Mouse (Mus musculus) stomach, embryonic 14.5 days (tissue): ENCODE results near the gene Dnm1. TPM values are rescaled to one million over a fixed set of nuclear protein-coding genes. Genes with fewer than 3 reads are reported as not detected.

Experiments used
- ATAC-seq: fragments of 200-750 bp; cut with Nextera tagmentation; 2 replicates; pipeline ENCODE4 v1.8.0; 2017; ENCODE audit warnings: low read depth, moderate TSS enrichment; ENCODE audit not compliant: insufficient number of reproducible peaks, insufficient read depth, low FRiP score
- H3K27ac ChIP-seq: fragments of 300-500 bp; sonication (generic); 2 replicates; pipeline ENCODE4 v1.5.1; 2014; ENCODE audit warnings: mild to moderate bottlenecking, low read length, moderate library complexity, mixed read lengths
- H3K27me3 ChIP-seq: fragments of 300-500 bp; sonication (generic); 2 replicates; pipeline ENCODE4 v1.6.1; 2014; ENCODE audit warnings: low read length, control low read depth, mixed read lengths; ENCODE audit not compliant: control insufficient read depth, insufficient read depth
- H3K36me3 ChIP-seq: fragments of 300-500 bp; sonication (generic); 2 replicates; pipeline ENCODE4 v1.6.1; 2014; ENCODE audit warnings: mild to moderate bottlenecking, control low read depth, low read length, moderate library complexity, mixed read lengths; ENCODE audit not compliant: control insufficient read depth, insufficient read depth
- H3K4me1 ChIP-seq: fragments of 300-500 bp; sonication (generic); 2 replicates; pipeline ENCODE4 v1.6.1; 2014; ENCODE audit warnings: low read length, control low read depth, mixed read lengths; ENCODE audit not compliant: control insufficient read depth, insufficient read depth
- H3K4me2 ChIP-seq: fragments of 300-500 bp; sonication (generic); replicated peaks from 2 replicates; pipeline ENCODE4 v1.6.1; 2014; ENCODE audit warnings: low read depth, low read length, control low read depth
- H3K4me3 ChIP-seq: fragments of 300-500 bp; sonication (generic); 2 replicates; pipeline ENCODE4 v1.5.1; 2014; ENCODE audit warnings: low read depth, low read length, control low read depth
- H3K9ac ChIP-seq: fragments of 300-500 bp; sonication (generic); replicated peaks from 2 replicates; pipeline ENCODE4 v1.6.1; 2014; ENCODE audit warnings: low read depth, mild to moderate bottlenecking, control low read depth, low read length, moderate library complexity, mixed read lengths
- H3K9me3 ChIP-seq: fragments of 300-500 bp; sonication (generic); 2 replicates; pipeline ENCODE4 v1.6.1; 2016; ENCODE audit warnings: low read depth, low read length, control low read depth; ENCODE audit not compliant: control insufficient read depth
- WGBS: fragments of 180-500 bp; shearing (Covaris S2); extraction: QIAGEN DNeasy Blood & Tissue Kit; methylation state at CpG from one replicate; pipeline ENCODE4 v1.1.7; 2014; 5-methylcytosine and 5-hydroxymethylcytosine counted together
- microRNA-seq: library from miRNA; unstranded; fragments of <30 nt; microRNA quantifications from one replicate; pipeline ENCODE4, GENCODE M21; 2016
- polyA plus RNA-seq: library from polyadenylated mRNA; unstranded; fragments of >200 nt; fragmentation: Nextera tagmentation; extraction: Ambion mirVana; gene quantifications from 2 replicates; pipeline ENCODE4 v1.2.1, GENCODE M21; 2014

The Dnm1 gene
- polyA plus RNA-seq, 1 experiment from 2014 or later, result 22.6 TPM

DNA sequence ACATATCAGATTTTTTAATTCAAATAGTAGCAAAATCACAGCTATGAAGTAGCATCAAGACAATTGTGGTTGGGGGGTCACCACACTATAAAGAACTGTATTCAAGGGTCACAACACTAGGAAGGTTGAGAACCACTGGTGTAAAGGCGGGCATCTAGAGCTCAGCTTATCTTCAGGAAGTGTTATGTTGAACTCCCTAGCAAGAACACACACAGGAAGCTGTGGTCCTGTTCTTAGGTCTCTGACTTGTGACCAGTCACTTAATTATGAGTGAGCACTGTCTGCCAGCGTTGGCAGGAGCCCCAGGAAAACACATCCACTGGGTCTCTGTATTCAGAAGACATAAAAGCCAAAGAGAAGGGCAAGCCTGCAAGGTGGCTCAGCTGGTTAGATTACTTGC is 70.8 kb downstream of the Dnm1 start:
- H3K9me3 ChIP-seq, result no peaks in the 10 kb centered on the region
- H3K4me3 ChIP-seq, result no peak overlapping the region
- 91% methylated on average over 2 of the region's 2 CpGs for WGBS
- no peak for ATAC-seq
- no peaks in the 10 kb centered on the region for H3K27me3 ChIP-seq
- H3K4me2 ChIP-seq, result no peak overlapping the region
- peaks cover 4% of the 10 kb centered on the region; the same call in 1 of the 2 replicates for H3K4me1 ChIP-seq
- H3K9ac ChIP-seq, result no peak overlapping the region
- H3K36me3 ChIP-seq, result peaks cover 65% of the 10 kb centered on the region
- H3K27ac ChIP-seq, result no peak overlapping the region

DNA sequence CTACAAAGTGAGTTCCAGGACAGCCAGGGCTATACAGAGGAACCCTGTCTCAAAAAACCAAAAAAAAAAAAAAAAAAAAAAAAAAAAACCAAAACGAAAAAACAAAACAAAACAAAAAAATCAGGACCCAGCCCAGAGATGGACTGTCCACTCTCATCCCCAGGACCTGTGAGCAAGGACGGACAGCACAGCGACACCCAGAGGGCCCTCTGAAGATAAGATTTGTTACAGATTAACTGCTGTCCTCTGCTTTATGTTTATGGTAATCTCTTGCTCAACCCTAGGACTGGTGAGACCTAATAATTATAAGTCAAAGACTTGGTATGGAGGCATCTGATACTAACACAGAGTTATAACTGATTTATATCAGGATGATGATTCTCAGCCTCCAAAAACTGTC is 77.3 kb downstream of the Dnm1 start:
- Histone ChIP-seq H3K9me3 (no peaks in the 10 kb centered on the region), H3K27ac (no peak overlapping the region), H3K9ac (no peak overlapping the region), H3K27me3 (no peaks in the 10 kb centered on the region), H3K4me1 (no peaks in the 10 kb centered on the region), H3K36me3 (peaks cover 33% of the 10 kb centered on the region), H3K4me2 (no peak overlapping the region), H3K4me3 (no peak overlapping the region)
- ATAC-seq, result no peak
- WGBS, result 62% methylated on average over 3 of the region's 3 CpGs

DNA sequence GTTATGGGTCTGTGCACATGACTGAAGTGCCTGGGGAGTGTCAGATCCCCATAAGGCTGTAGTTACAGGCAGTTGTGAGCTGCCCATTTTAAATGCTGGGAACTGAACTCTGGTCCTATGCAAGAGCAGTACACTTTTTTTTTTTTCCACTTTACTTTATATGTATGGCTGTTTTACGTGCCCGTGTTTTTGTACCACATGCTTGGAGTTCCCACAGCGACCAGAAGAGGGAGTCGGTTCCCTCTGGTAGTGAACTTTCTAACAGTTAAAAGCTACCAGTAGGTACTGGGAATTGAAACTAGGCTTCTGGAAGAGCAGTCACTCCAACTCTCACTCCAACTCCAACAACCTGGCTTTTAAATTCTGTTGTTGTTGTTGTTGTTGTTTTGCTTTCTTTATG is 92.5 kb downstream of the Dnm1 start:
- no peak overlapping the region for H3K4me2 ChIP-seq

DNA sequence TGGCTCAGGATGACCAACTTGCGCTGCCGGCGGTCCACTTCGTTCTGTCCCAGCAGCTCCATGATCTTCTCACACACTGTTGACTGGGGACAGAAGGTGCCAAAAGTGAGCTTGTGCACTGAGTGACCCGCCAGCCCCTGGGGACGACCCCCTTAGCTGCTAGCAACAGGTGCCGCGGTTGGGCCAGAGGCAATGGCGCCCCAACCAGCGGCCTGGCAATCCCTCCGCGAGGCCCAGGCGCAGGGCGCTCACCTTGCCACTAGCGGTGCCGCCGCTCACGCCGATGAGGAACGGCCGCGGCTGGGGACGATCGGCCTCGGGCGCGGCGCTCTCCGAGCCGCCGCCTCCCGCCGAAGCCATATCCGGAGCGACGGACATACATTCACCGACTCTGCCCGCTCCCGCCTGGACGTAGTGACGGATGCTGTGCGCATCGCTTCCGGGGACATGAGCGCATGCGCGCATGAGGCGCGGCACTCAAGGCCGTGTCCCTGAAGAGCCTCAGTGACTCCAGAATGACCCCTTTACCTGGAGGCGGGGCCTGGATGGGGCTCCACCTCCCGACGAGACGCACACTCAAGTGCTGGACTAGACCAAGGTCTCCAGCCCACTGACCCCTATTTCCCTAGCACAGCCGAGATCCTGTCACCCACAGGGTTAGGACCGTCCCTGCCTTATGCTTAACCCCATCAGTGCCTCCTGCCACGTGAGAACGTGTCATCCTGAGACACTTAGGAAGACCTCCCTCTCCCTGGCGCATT is 93.3 kb downstream of the Dnm1 start, which contains the start of gene Uck1:
TSS of gene Uck1 (minus strand) at position 503 of the 761 bp plus-strand sequence.
- ATAC-seq, result peak; percentile 93
- 2% methylated on average over 59 of the region's 59 CpGs for WGBS
- Histone ChIP-seq H3K4me2 (peak within 1 kb of the TSS; percentile 64), H3K9me3 (no peaks in the 10 kb centered on the region), H3K4me1 (peaks cover 8% of the 10 kb centered on the region), H3K27ac (peak within 1 kb of the TSS; percentile 61; the same call in 1 of the 2 replicates), H3K4me3 (peak within 1 kb of the TSS; percentile 85), H3K9ac (peak within 1 kb of the TSS; percentile 74), H3K36me3 (peaks cover 20% of the 10 kb centered on the region), H3K27me3 (no peaks in the 10 kb centered on the region)

More for the DNA sequence above, 92.5 kb downstream of the Dnm1 start:
- H3K4me3 ChIP-seq, result no peak overlapping the region
- H3K36me3 ChIP-seq, result peaks cover 20% of the 10 kb centered on the region
- ATAC-seq, result no peak; the same call in 1 of the 2 replicates
- H3K9me3 ChIP-seq, result no peaks in the 10 kb centered on the region
- H3K27ac ChIP-seq, result no peak overlapping the region
- no peaks in the 10 kb centered on the region for H3K27me3 ChIP-seq
- no peak overlapping the region for H3K9ac ChIP-seq
- peaks cover 8% of the 10 kb centered on the region for H3K4me1 ChIP-seq
- WGBS, result 34% methylated on average over 4 of the region's 4 CpGs

DNA sequence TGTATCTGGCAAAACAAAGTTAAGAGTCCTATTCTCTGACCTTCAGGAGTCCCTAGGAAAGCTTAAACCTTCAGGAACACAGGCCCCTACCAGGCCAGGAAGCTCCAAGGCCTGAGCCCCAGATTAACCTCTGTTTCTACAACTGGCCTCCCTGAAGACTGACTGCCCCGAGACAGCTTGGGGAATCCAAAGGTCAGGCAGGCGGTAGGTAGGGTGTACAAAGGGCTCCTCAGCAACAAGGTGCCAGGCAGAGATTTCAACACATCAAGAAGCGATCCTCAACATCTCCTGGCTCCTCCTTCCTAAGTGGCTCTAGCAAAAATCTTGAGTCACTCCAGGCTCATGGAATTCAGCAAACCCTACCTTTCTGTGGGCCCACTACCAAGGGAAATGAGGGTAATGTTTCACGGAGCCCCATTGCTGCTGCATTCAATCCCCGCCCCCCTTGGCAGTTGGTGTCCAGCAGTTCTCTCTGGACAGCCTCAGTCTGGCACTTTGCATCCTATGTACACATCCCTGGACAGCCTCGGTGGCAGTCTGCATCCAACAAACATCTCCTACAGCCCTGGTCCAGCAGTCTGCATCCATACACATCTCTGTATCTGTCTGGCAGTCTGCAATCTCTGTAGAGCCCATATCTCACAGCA is 94.1 kb downstream of the Dnm1 start:
- Histone ChIP-seq H3K9ac (peak overlapping the region; percentile 74), H3K36me3 (peaks cover 24% of the 10 kb centered on the region), H3K4me3 (peak overlapping the region; percentile 85), H3K27ac (peak overlapping the region; percentile 61; the same call in 1 of the 2 replicates), H3K4me1 (peaks cover 8% of the 10 kb centered on the region), H3K4me2 (peak overlapping the region; percentile 64), H3K9me3 (no peaks in the 10 kb centered on the region), H3K27me3 (no peaks in the 10 kb centered on the region)
- no peak for ATAC-seq
- 50% methylated on average over 6 of the region's 6 CpGs for WGBS

Small RNA genes lying within 50 kb of the gene (microRNA-seq; reads per million reads assigned to microRNA genes)
- gene Gm23363 (not detected), gene Mir199b (607 reads per million, percentile 68 among the genes with 10 or more reads in this experiment)

Other genes with a start within 250 kb of the Dnm1 start
- gene Prrc2b, start 202.3 kb downstream of the Dnm1 start, polyA plus RNA-seq, result 54.2 and 59.8 TPM in 2 replicates
- 28.2 TPM in 2 replicates for gene Pomt1, start 116.7 kb downstream of the Dnm1 start, polyA plus RNA-seq
- 64.7 and 65.3 TPM in 2 replicates for gene Uck1, start 93.2 kb downstream of the Dnm1 start, polyA plus RNA-seq
- gene Golga2, start 66.0 kb downstream of the Dnm1 start, polyA plus RNA-seq, result 23.1 and 24.3 TPM in 2 replicates
- gene Swi5, start 65.3 kb downstream of the Dnm1 start, polyA plus RNA-seq, result 137 and 143 TPM in 2 replicates
- gene Ciz1, start 1.0 kb downstream of the Dnm1 start, polyA plus RNA-seq, result 44.7 and 45.4 TPM in 2 replicates
- gene 1110008P14Rik, start 28.6 kb upstream of the Dnm1 start, polyA plus RNA-seq, result 35.0 and 46.3 TPM in 2 replicates
- gene Lcn2, start 34.9 kb upstream of the Dnm1 start, polyA plus RNA-seq, result 3.7 and 6.8 TPM in 2 replicates
- gene Ptges2, start 42.6 kb upstream of the Dnm1 start, polyA plus RNA-seq, result 28.1 and 30.5 TPM in 2 replicates
- 5.6 TPM in 2 replicates for gene Naif1, start 97.1 kb upstream of the Dnm1 start, polyA plus RNA-seq
- gene Slc25a25, start 98.1 kb upstream of the Dnm1 start, polyA plus RNA-seq, result 13.7 and 14.1 TPM in 2 replicates
- gene Fam102a, start 182.0 kb upstream of the Dnm1 start, polyA plus RNA-seq, result 10.6 and 14.0 TPM in 2 replicates
- gene Dpm2, start 217.5 kb upstream of the Dnm1 start, polyA plus RNA-seq, result 122 TPM in 2 replicates
- gene Pip5kl1, start 221.5 kb upstream of the Dnm1 start, polyA plus RNA-seq, result 0.46 and 1.4 TPM in 2 replicates
- 0.22 TPM in 1 of 2 replicates, not detected in the other for gene 9430097D07Rik, start 222.3 kb upstream of the Dnm1 start, polyA plus RNA-seq
- gene St6galnac4, start 233.8 kb upstream of the Dnm1 start, polyA plus RNA-seq, result 17.0 and 18.1 TPM in 2 replicates
- gene St6galnac6, start 246.4 kb upstream of the Dnm1 start, polyA plus RNA-seq, result 7.4 and 7.9 TPM in 2 replicates